Mouse (Mus musculus): ENCODE measurements around the gene Gm14399.

DNA sequence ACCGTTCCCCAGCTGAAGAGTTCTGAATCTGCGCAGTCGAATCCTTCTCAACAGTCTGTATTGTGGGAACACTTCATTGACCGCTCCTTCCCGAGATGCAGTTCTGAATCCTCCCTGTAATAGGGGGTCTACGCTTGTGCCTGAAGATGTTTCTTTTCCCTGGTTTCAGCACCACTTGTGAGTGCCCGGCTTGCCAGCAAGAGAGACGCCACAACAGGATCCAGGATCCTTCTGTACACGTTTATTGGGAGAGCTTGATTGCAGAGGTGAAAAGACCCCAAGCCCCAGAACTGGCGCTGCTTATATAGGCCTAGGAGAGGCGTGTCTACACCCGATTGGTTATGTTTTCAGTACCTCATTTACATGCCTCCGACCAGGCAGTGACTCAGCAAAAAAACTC is 14.9 kb upstream of the Gm14399 start:
- TF ChIP-seq CTCF (IDR thresholded peaks at IDR 0.05; ENCODE audit: low read depth) (no peak), EP300 (optimal IDR thresholded peaks at IDR 0.05) (no peak)

Data from stomach, postnatal 0 days (tissue).